Mouse (Mus musculus): ENCODE measurements around the gene Shisa8. TPM values are rescaled to one million over a fixed set of nuclear protein-coding genes. Genes with fewer than 3 reads are reported as not detected.
A peak's percentile ranks its signal among the peaks of the same experiment; 100 is the strongest.
"Not testable (repeated sequence)": the region's sequence is repeated elsewhere in the genome, so short reads cannot be mapped to it uniquely, and the experiment has no call there.

Gene Shisa8
- 4.6 and 6.7 TPM in 2 replicates for polyA plus RNA-seq (2015; fragmentation: Nextera tagmentation; extraction: Ambion mirVana)

- H3K9me3 ChIP-seq (replicated peaks): no peaks in the 10 kb centered on the region
- H3K27ac ChIP-seq (replicated peaks): no peak within 1 kb of the TSS; the same call in 1 of the 2 replicates
- H3K27me3 ChIP-seq (replicated peaks): peaks cover 85% of the 10 kb centered on the region
- H3K4me2 ChIP-seq: peak within 1 kb of the TSS; percentile 72
- peak within 1 kb of the TSS; percentile 44 for H3K9ac ChIP-seq (replicated peaks)
- 0% methylated on average over 22 of the region's 34 CpGs for WGBS
- peak within 1 kb of the TSS; percentile 49 for H3K4me3 ChIP-seq (replicated peaks)
- H3K36me3 ChIP-seq: no peaks in the 10 kb centered on the region
- H3K4me1 ChIP-seq: peaks cover 35% of the 10 kb centered on the region
- ATAC-seq (ENCODE audit: low FRiP score): peak; percentile 39
Observed at GRCm38 (mm10) chr15:82212752-82213063, at the start of gene Shisa8. Gene Shisa8, minus strand, starts transcription at chr15:82212815.

- H3K4me3 ChIP-seq (replicated peaks): no peak overlapping the region
- 17% methylated on average over 16 of the region's 16 CpGs for WGBS
- no peak overlapping the region for H3K9ac ChIP-seq (replicated peaks)
Observed at GRCm38 (mm10) chr15:82259510-82259909, 46.9 kb upstream of the Shisa8 start.

GRCm38 (mm10) chr15:82255944-82256383 lies 43.3 kb upstream of the Shisa8 start:
- H3K4me2 ChIP-seq: peak overlapping the region; percentile 67

More at GRCm38 (mm10) chr15:82259510-82259909, 46.9 kb upstream of the Shisa8 start:
- no peak for ATAC-seq (ENCODE audit: low FRiP score)
- Histone ChIP-seq H3K4me2 (no peak overlapping the region), H3K36me3 (0 out of 2 replicates have a peak, but pooled peaks cover 3% of the 10 kb centered on the region), H3K27ac (replicated peaks) (no peak overlapping the region), H3K4me1 (peaks cover 30% of the 10 kb centered on the region), H3K27me3 (replicated peaks) (no peaks in the 10 kb centered on the region; the same call in 1 of the 2 replicates), H3K9me3 (replicated peaks) (no peaks in the 10 kb centered on the region)

GRCm38 (mm10) chr15:82255248-82255647 lies 42.6 kb upstream of the Shisa8 start:
- Histone ChIP-seq H3K4me2 (peak overlapping the region; percentile 67), H3K4me1 (peaks cover 28% of the 10 kb centered on the region), H3K27ac (replicated peaks) (peak overlapping the region; percentile 84), H3K4me3 (replicated peaks) (peak overlapping the region; percentile 50; the same call in 1 of the 2 replicates), H3K9me3 (replicated peaks) (no peaks in the 10 kb centered on the region), H3K9ac (replicated peaks) (no peak overlapping the region), H3K27me3 (replicated peaks) (no peaks in the 10 kb centered on the region), H3K36me3 (0 out of 2 replicates have a peak, but pooled peaks cover 3% of the 10 kb centered on the region)
- WGBS: 30% methylated on average over 4 of the region's 4 CpGs
- ATAC-seq (ENCODE audit: low FRiP score): no peak

More at GRCm38 (mm10) chr15:82255944-82256383, 43.3 kb upstream of the Shisa8 start:
- ATAC-seq (ENCODE audit: low FRiP score): peak; percentile 95
- H3K27me3 ChIP-seq (replicated peaks): no peaks in the 10 kb centered on the region
- 4% methylated on average over 10 of the region's 10 CpGs for WGBS
- H3K9ac ChIP-seq (replicated peaks): peak overlapping the region; percentile 61
- peak overlapping the region; percentile 84 for H3K27ac ChIP-seq (replicated peaks)
- peaks cover 28% of the 10 kb centered on the region for H3K4me1 ChIP-seq
- H3K9me3 ChIP-seq (replicated peaks): no peaks in the 10 kb centered on the region
- H3K36me3 ChIP-seq: 0 out of 2 replicates have a peak, but pooled peaks cover 3% of the 10 kb centered on the region
- H3K4me3 ChIP-seq (replicated peaks): peak overlapping the region; percentile 50

GRCm38 (mm10) chr15:82252097-82252496 lies 39.5 kb upstream of the Shisa8 start, which contains the start of gene 1500009C09Rik:
Gene 1500009C09Rik, plus strand, starts transcription at chr15:82252397.
- no peak within 1 kb of the TSS for H3K9ac ChIP-seq (replicated peaks)
- no peak within 1 kb of the TSS for H3K27ac ChIP-seq (replicated peaks)
- H3K4me3 ChIP-seq (replicated peaks): no peak within 1 kb of the TSS
- no peaks in the 10 kb centered on the region for H3K27me3 ChIP-seq (replicated peaks)
- no peaks in the 10 kb centered on the region for H3K36me3 ChIP-seq
- no peak for ATAC-seq (ENCODE audit: low FRiP score)
- H3K9me3 ChIP-seq (replicated peaks): no peaks in the 10 kb centered on the region
- 91% methylated on average over 6 of the region's 6 CpGs for WGBS
- peaks cover 23% of the 10 kb centered on the region for H3K4me1 ChIP-seq
- no peak within 1 kb of the TSS for H3K4me2 ChIP-seq

GRCm38 (mm10) chr15:82251579-82251978 lies 39.0 kb upstream of the Shisa8 start:
- H3K4me2 ChIP-seq: no peak overlapping the region
- H3K4me1 ChIP-seq: peaks cover 18% of the 10 kb centered on the region
- H3K36me3 ChIP-seq: no peaks in the 10 kb centered on the region
- 92% methylated on average over 3 of the region's 3 CpGs for WGBS
- no peak overlapping the region for H3K4me3 ChIP-seq (replicated peaks)
- no peak overlapping the region for H3K27ac ChIP-seq (replicated peaks)
- H3K9me3 ChIP-seq (replicated peaks): no peaks in the 10 kb centered on the region
- no peaks in the 10 kb centered on the region for H3K27me3 ChIP-seq (replicated peaks)
- no peak for ATAC-seq (ENCODE audit: low FRiP score)
- H3K9ac ChIP-seq (replicated peaks): no peak overlapping the region

- peaks cover 12% of the 10 kb centered on the region for H3K4me1 ChIP-seq
- no peaks in the 10 kb centered on the region for H3K36me3 ChIP-seq
- no peaks in the 10 kb centered on the region for H3K9me3 ChIP-seq (replicated peaks)
- H3K27me3 ChIP-seq (replicated peaks): no peaks in the 10 kb centered on the region
- H3K9ac ChIP-seq (replicated peaks): no peak overlapping the region
- 78% methylated on average over 3 of the region's 3 CpGs for WGBS
- no peak for ATAC-seq (ENCODE audit: low FRiP score)
- H3K4me2 ChIP-seq: no peak overlapping the region
- no peak overlapping the region for H3K4me3 ChIP-seq (replicated peaks)
- H3K27ac ChIP-seq (replicated peaks): no peak overlapping the region
Observed at GRCm38 (mm10) chr15:82247131-82247776, 34.6 kb upstream of the Shisa8 start.

GRCm38 (mm10) chr15:82244805-82245161 lies 32.2 kb upstream of the Shisa8 start:
- ATAC-seq (ENCODE audit: low FRiP score): not testable (repeated sequence)
- H3K9ac ChIP-seq (replicated peaks): peak overlapping the region; percentile 57
- 21% methylated on average over 9 of the region's 9 CpGs for WGBS

GRCm38 (mm10) chr15:82244115-82244804 lies 31.6 kb upstream of the Shisa8 start, which contains the start of gene Cenpm:
Gene Cenpm, minus strand, starts transcription at chr15:82244748.
- Histone ChIP-seq H3K27me3 (replicated peaks) (no peaks in the 10 kb centered on the region), H3K9me3 (replicated peaks) (no peaks in the 10 kb centered on the region), H3K36me3 (no peaks in the 10 kb centered on the region), H3K4me2 (peak within 1 kb of the TSS; percentile 76), H3K4me3 (replicated peaks) (peak within 1 kb of the TSS; percentile 88), H3K9ac (replicated peaks) (peak within 1 kb of the TSS; percentile 57), H3K27ac (replicated peaks) (peak within 1 kb of the TSS; percentile 80), H3K4me1 (peaks cover 12% of the 10 kb centered on the region)
- peak; percentile 98 for ATAC-seq (ENCODE audit: low FRiP score)
- WGBS: 0% methylated on average over 63 of the region's 65 CpGs

More at GRCm38 (mm10) chr15:82244805-82245161, 32.2 kb upstream of the Shisa8 start:
- peak overlapping the region; percentile 88 for H3K4me3 ChIP-seq (replicated peaks)
- H3K4me1 ChIP-seq: peaks cover 12% of the 10 kb centered on the region
- H3K9me3 ChIP-seq (replicated peaks); H3K27me3 ChIP-seq (replicated peaks); H3K36me3 ChIP-seq: not testable (repeated sequence)
- peak overlapping the region; percentile 80 for H3K27ac ChIP-seq (replicated peaks)
- peak overlapping the region; percentile 76 for H3K4me2 ChIP-seq

GRCm38 (mm10) chr15:82243742-82244114 lies 31.1 kb upstream of the Shisa8 start:
- peak; percentile 65 for ATAC-seq (ENCODE audit: low FRiP score)
- Histone ChIP-seq H3K36me3 (no peaks in the 10 kb centered on the region), H3K4me3 (replicated peaks) (peak overlapping the region; percentile 88), H3K27ac (replicated peaks) (peak overlapping the region; percentile 80; the same call in 1 of the 2 replicates), H3K9me3 (replicated peaks) (no peaks in the 10 kb centered on the region), H3K4me1 (peaks cover 12% of the 10 kb centered on the region), H3K9ac (replicated peaks) (peak overlapping the region; percentile 57), H3K4me2 (peak overlapping the region; percentile 76), H3K27me3 (replicated peaks) (no peaks in the 10 kb centered on the region)
- WGBS: 5% methylated on average over 12 of the region's 12 CpGs

- Histone ChIP-seq H3K4me1 (peaks cover 12% of the 10 kb centered on the region), H3K36me3 (no peaks in the 10 kb centered on the region), H3K9ac (replicated peaks) (0 out of 2 replicates have a peak overlapping the region, but pooled peaks have one; percentile 57), H3K27me3 (replicated peaks) (no peaks in the 10 kb centered on the region), H3K4me2 (peak overlapping the region; percentile 76), H3K27ac (replicated peaks) (no peak overlapping the region), H3K4me3 (replicated peaks) (peak overlapping the region; percentile 88), H3K9me3 (replicated peaks) (no peaks in the 10 kb centered on the region)
- WGBS: 80% methylated on average over 3 of the region's 3 CpGs
- ATAC-seq (ENCODE audit: low FRiP score): no peak
Observed at GRCm38 (mm10) chr15:82243311-82243710, 30.7 kb upstream of the Shisa8 start.
